Comparison of ENCODE assay signal across 15 mouse cellular contexts in the genomic region with DNA sequence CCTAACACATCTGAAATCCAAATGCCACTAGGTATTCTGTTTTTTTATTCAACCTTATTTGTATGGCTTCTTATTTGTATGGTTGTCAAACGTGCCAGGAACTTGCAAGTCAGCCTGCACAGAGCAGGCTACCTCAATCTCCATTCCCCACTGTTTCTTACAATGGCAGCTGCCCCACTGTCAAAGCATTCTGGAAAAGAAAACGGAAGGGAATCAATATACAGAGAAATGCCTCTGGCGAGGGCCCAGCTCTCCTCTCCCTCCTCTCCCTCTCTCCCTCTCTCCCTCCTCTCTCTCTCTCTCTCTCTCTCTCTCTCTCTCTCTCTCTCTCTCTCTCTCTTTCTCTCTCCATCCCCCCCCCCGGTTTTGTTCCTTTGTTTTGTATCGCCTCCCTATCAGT.
DNase-seq lines count a peak whose midpoint lies in the region; ATAC-seq lines count a peak whose summit lies in the region.
"Had no signal": no experiment of that assay in that cellular context is flagged by ENCODE, and none has a peak within 500 bp of the region (broad histone marks: within the 10 kb centered on the region; RNA-seq: fewer than 3 reads in every experiment).

No protein-coding gene starts in this region.

- intact Hi-C loops in heart, postnatal 25 days (cut with DNase I), result loop anchor here (1.0 kb wide), 1 partner anchor 31 kb away; no protein-coding TSS in a partner anchor

- H3K4me2 ChIP-seq in neural tube, embryonic 13.5 days, result no peak overlapping the region
- no peak overlapping the region for H3K4me2 ChIP-seq in hindbrain, embryonic 16.5 days (ENCODE audit: low read length)
- H3K4me2 ChIP-seq: liver, embryonic 12.5 days had no signal

- 54% methylated on average over 5 of the region's 5 CpGs for WGBS in heart, embryonic 10.5 days
- 37% methylated on average over 5 of the region's 5 CpGs for whole genome bisulfite sequencing in neural tube, embryonic 13.5 days
- 26% methylated on average over 5 of the region's 5 CpGs for WGBS in hindbrain, embryonic 16.5 days

- no peak for ATAC-seq in neural tube, embryonic 13.5 days (ENCODE audit: low read depth)
- no peak for ATAC-seq in hindbrain, embryonic 16.5 days
- no peak for ATAC-seq in megakaryocyte, adult 5-6 weeks (ENCODE audit: poor library complexity, severe bottlenecking)
- ATAC-seq: liver, embryonic 12.5 days had no signal

- no peak overlapping the region for H3K9ac ChIP-seq in neural tube, embryonic 13.5 days
- H3K9ac ChIP-seq in hindbrain, embryonic 16.5 days (ENCODE audit: low read depth, low read length), result no peak overlapping the region
- H3K9ac ChIP-seq: liver, embryonic 12.5 days had no signal

- H3K4me1 ChIP-seq in heart, embryonic 10.5 days, result peaks cover 53% of the 10 kb centered on the region
- peaks cover 56% of the 10 kb centered on the region for H3K4me1 ChIP-seq in neural tube, embryonic 13.5 days (replicated peaks)
- peaks cover 22% of the 10 kb centered on the region for H3K4me1 ChIP-seq in hindbrain, embryonic 16.5 days (ENCODE audit: control insufficient read depth, insufficient read depth, low read depth, low read length)

- DNase-seq in heart, embryonic 10.5 days (ENCODE audit: low spot score), result no peak
- no peak for DNase-seq in heart, postnatal 25 days (ENCODE audit: low spot score)
- no peak for DNase-seq in neural tube, embryonic 10.5 days (ENCODE audit: extremely low spot score, low spot score)
- no peak for DNase-seq in right cerebral cortex, adult 2 months (ENCODE audit: low spot score in 2 of 2)
- no peak for DNase-seq in adrenal gland, postnatal 14 days
- DNase-seq: adrenal gland, adult 2 months; gastrocnemius, postnatal 10 days; kidney, adult 2 months; lung, postnatal 36 days had no signal

- no peak overlapping the region for H3K4me3 ChIP-seq in heart, embryonic 10.5 days
- H3K4me3 ChIP-seq in neural tube, embryonic 13.5 days, result no peak overlapping the region
- no peak overlapping the region for H3K4me3 ChIP-seq in hindbrain, embryonic 16.5 days (ENCODE audit: low read length)
- H3K4me3 ChIP-seq: layer of hippocampus, adult 2 months; liver, embryonic 12.5 days; myocyte had no signal

- H3K27me3 ChIP-seq in heart, embryonic 10.5 days (ENCODE audit: insufficient read depth, poor library complexity, severe bottlenecking), result no peaks in the 10 kb centered on the region
- H3K27me3 ChIP-seq in neural tube, embryonic 13.5 days, result no peaks in the 10 kb centered on the region
- no peaks in the 10 kb centered on the region for H3K27me3 ChIP-seq in hindbrain, embryonic 16.5 days (replicated peaks; ENCODE audit: control insufficient read depth, insufficient read depth, low read length)

- H3K36me3 ChIP-seq in heart, embryonic 10.5 days, result no peaks in the 10 kb centered on the region
- no peaks in the 10 kb centered on the region for H3K36me3 ChIP-seq in neural tube, embryonic 13.5 days
- H3K36me3 ChIP-seq in hindbrain, embryonic 16.5 days (ENCODE audit: control insufficient read depth, insufficient read depth, low read length), result no peaks in the 10 kb centered on the region
- H3K36me3 ChIP-seq: liver, embryonic 12.5 days had no signal

- no peaks in the 10 kb centered on the region for H3K9me3 ChIP-seq in heart, embryonic 10.5 days
- H3K9me3 ChIP-seq in neural tube, embryonic 13.5 days, result no peaks in the 10 kb centered on the region
- no peaks in the 10 kb centered on the region for H3K9me3 ChIP-seq in hindbrain, embryonic 16.5 days (ENCODE audit: control insufficient read depth, low read length)
- H3K9me3 ChIP-seq: liver, embryonic 12.5 days had no signal

- peak overlapping the region; percentile 59; the same call in 1 of the 2 replicates for H3K27ac ChIP-seq in heart, embryonic 10.5 days
- H3K27ac ChIP-seq in neural tube, embryonic 13.5 days (replicated peaks), result 0 out of 2 replicates have a peak overlapping the region, but pooled peaks have one; percentile 7
- 0 out of 2 replicates have a peak overlapping the region, but pooled peaks have one; percentile 27 for H3K27ac ChIP-seq in hindbrain, embryonic 16.5 days (ENCODE audit: low read depth, low read length)
- H3K27ac ChIP-seq: layer of hippocampus, adult 2 months; liver, embryonic 12.5 days had no signal

Comparison
In these comparisons a context has a peak if more than half of its experiments do, and no peak if none do; other contexts are left out.
1. H3K27ac ChIP-seq: peak in every context shown above with its lines; median percentile 59 in heart, embryonic 10.5 days; 27 in hindbrain, embryonic 16.5 days; 7 in neural tube, embryonic 13.5 days.